Mouse (Mus musculus): Measurements from ENCODE around the gene Rasl11a. TPM values are rescaled to one million over a fixed set of nuclear protein-coding genes. Genes with fewer than 3 reads are reported as not detected.

The Rasl11a gene
- polyA plus RNA-seq, 1 experiment from 2014 or later = 33.3 TPM

DNA sequence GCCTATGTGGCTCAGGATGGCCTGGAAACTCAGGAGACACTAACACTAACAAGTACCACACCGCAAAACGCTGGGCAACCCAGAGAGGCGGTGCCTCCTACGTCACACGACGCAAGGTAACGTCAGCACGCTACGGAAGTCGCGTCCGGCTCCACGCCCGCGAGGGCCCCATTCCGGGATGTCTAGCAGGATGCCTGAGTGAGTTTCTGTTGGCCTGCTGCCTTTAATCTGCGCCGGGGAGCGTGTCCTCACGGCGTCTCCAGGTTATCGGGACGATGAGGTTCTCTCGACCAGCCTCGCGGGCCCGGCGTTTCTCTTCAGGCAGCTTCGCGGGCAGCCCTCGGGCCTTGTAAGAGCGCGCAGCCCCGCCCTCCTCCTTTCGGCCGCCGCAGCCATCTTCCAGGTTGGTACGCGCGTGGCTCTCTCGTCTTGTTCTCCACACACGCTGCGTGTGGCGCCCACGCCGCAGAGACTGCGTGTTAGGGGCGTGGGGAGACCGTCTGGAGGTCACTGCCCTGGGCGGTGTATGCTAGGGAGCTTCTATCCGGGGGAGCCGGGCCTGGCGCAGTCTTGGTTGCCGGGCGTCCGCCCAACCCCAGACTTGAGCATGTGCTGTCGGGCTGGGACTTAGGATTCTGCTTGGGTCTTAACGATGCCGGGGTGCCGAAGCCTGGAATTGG is 12.0 kb upstream of the Rasl11a start, which contains the start of gene Rpl21:
Gene Rpl21, plus strand, starts transcription at position 122 of the 680 bp plus-strand sequence.
- Histone ChIP-seq H3K4me1 (peaks cover 13% of the 10 kb centered on the region), H3K27me3 (replicated peaks; ENCODE audit: low read depth, poor library complexity, severe bottlenecking) (no peaks in the 10 kb centered on the region), H3K27ac (replicated peaks) (peak within 1 kb of the TSS; percentile 99), H3K4me3 (peak within 1 kb of the TSS; percentile 99), H3K9me3 (no peaks in the 10 kb centered on the region), H3K36me3 (replicated peaks) (peaks cover 40% of the 10 kb centered on the region)
- peak; percentile 94 for DNase-seq (ENCODE audit: low spot score)
- WGBS = under 1% methylated on average over 60 of the region's 60 CpGs

DNA sequence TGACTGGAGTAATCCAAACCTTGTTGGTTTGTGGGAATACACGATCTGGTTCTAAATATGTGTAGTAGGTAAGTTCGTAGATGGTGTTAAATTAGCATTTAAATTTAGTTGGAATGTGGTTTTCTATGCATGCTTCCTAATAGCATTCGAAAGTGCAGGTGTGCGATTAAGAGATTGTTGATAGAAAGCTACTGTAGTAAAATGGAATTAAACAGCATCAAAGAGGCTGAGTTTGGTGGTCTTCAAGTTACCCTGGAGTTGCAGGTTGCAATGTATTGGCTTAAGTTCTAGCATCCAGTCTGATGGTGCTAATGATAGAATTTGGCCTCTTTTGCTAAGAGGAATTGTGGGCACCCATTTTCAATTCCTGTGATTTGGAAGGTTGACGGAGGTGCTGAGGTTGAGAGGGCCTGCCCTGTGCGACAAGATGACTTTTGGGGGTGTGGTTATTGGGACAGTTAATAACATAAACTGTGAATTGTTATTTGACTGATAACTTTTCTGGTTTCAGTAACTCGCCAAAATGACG is 11.1 kb upstream of the Rasl11a start:
- Histone ChIP-seq H3K4me1 (peaks cover 13% of the 10 kb centered on the region), H3K27ac (replicated peaks) (peak overlapping the region; percentile 99), H3K4me3 (peak overlapping the region; percentile 99), H3K36me3 (replicated peaks) (peaks cover 48% of the 10 kb centered on the region), H3K9me3 (no peaks in the 10 kb centered on the region), H3K27me3 (replicated peaks; ENCODE audit: low read depth, poor library complexity, severe bottlenecking) (no peaks in the 10 kb centered on the region)
- 24% methylated on average over 8 of the region's 8 CpGs for WGBS
- DNase-seq (ENCODE audit: low spot score) = no peak

DNA sequence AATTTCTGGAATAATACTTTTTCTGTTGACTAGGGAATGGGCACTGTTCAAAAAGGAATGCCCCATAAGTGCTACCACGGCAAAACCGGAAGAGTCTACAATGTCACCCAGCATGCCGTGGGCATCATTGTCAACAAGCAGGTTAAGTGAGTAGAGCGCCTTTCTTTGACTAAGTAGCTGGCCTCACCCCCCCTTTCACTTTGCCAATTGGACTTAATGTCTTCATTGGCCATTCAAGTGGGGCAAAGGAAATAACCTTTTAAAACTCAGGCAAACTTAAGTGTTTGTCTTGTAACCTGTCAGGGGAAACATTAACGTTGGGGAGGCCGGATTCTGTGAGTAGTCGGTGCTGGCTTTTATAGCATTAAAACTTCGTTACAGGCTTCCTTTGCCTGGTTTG is 9.9 kb upstream of the Rasl11a start:
- 90% methylated on average over 8 of the region's 8 CpGs for whole genome bisulfite sequencing
- no peak overlapping the region for H3K4me3 ChIP-seq
- no peak overlapping the region for H3K27ac ChIP-seq (replicated peaks)
- DNase-seq (ENCODE audit: low spot score) = no peak
- peaks cover 55% of the 10 kb centered on the region for H3K36me3 ChIP-seq (replicated peaks)
- H3K9me3 ChIP-seq = no peaks in the 10 kb centered on the region
- H3K27me3 ChIP-seq (replicated peaks; ENCODE audit: low read depth, poor library complexity, severe bottlenecking) = no peaks in the 10 kb centered on the region
- H3K4me1 ChIP-seq = peaks cover 13% of the 10 kb centered on the region

DNA sequence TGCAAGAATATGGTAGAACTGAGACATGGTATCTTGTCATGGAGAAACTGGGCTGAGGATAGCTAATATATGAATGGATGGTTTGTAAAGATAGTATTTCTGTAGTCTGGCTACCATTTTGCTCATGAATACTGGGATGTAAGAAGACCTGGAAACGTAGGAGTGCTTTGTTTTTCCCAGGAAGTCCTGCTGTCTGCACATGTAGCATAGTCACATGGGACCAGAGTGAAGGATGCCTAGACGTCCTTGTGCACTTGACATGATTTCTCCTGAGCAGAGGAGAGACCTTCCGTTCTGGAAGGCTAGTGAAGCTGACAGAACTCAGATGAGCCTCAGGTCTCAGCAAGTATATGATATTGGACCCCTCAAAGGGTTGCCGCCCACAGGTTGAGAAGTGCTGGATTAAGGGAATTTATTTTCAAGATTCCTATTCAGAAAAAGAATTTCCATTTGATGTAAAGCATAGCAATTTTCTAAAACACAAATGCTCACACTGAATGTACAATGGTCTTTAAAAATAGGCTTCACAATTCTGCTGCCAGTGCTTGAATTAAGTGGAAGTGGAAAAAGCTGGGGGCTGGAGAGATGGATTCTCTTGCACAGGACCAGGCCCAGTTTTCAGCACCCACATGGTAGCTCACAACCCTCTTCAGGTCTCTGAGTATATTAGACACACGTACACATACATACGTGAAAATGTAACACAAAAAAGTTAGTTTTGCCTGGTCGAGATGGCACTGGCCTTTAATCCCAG is 6.7 kb upstream of the Rasl11a start:
- Histone ChIP-seq H3K27me3 (replicated peaks; ENCODE audit: low read depth, poor library complexity, severe bottlenecking) (no peaks in the 10 kb centered on the region), H3K27ac (replicated peaks) (no peak overlapping the region), H3K4me1 (peaks cover 7% of the 10 kb centered on the region; the same call in 1 of the 2 replicates), H3K36me3 (replicated peaks) (peaks cover 56% of the 10 kb centered on the region), H3K4me3 (no peak overlapping the region), H3K9me3 (no peaks in the 10 kb centered on the region)
- 69% methylated on average over 7 of the region's 7 CpGs for WGBS
- no peak for DNase-seq (ENCODE audit: low spot score)

DNA sequence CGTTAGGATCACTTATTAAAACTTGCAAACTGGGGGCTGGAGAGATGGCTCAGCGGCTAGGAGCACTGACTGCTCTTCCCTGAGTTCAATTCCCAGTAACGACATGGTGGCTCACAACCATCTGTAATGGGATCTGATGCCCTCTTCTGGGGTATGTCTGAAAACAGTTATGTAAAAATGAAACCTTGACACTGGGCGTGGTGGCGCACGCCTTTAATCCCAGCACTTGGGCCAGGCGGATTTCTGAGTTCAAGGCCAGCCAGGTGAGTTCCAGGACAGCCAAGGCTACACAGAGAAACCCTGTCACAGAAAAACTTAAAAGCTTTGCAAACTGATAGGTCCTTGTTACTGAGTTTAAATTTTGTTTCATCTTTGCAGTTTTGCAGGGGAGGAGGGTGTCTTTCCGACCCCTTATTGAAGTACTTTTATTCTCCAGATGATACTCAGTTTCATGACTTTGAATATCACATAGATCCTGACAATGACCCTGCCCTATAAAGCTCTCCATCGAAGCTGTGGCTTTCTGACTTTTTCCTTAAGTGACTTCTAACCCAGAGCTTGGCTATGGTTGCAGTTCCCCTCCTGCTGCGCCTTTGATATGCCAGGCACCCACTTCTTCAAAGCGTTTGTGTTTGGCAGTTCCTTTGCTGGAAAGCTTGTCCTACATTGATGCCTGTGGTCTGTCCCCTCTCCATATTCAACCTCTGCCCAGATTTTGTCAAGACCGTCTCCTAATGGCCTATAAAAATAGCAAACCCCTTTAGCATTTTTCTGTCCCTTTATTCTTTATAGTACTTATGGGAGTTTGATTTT is 5.8 kb upstream of the Rasl11a start:
- Histone ChIP-seq H3K27ac (replicated peaks) (no peak overlapping the region), H3K4me1 (peaks cover 3% of the 10 kb centered on the region), H3K27me3 (replicated peaks; ENCODE audit: low read depth, poor library complexity, severe bottlenecking) (no peaks in the 10 kb centered on the region), H3K4me3 (no peak overlapping the region), H3K9me3 (no peaks in the 10 kb centered on the region), H3K36me3 (replicated peaks) (peaks cover 55% of the 10 kb centered on the region)
- no peak for DNase-seq (ENCODE audit: low spot score)
- 51% methylated on average over 12 of the region's 12 CpGs for WGBS

DNA sequence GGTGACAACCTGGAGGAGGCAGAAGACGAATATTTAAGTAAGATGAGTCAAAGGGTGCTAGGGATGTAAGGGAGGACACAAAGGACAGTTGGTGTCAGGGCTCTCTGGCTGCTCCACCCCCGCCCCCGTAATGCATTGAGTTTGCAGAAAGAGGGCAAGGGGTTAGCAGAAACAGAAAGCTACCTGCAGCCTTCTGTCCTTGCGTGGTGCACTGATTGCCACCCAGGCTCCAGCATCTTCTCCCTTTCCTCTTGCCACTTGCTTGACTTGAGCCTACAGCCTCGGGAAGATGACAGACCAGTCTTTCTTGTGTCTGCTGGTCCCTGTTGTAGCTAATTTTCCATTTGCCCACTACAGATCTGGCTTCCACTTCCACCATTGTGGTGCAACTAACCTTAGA is 5.1 kb upstream of the Rasl11a start:
- WGBS = 65% methylated on average over 5 of the region's 5 CpGs
- H3K4me3 ChIP-seq = no peak overlapping the region
- no peak for DNase-seq (ENCODE audit: low spot score)
- peaks cover 7% of the 10 kb centered on the region; the same call in 1 of the 2 replicates for H3K4me1 ChIP-seq
- H3K9me3 ChIP-seq = no peaks in the 10 kb centered on the region
- H3K36me3 ChIP-seq (replicated peaks) = peaks cover 48% of the 10 kb centered on the region
- H3K27me3 ChIP-seq (replicated peaks; ENCODE audit: low read depth, poor library complexity, severe bottlenecking) = no peaks in the 10 kb centered on the region
- H3K27ac ChIP-seq (replicated peaks) = no peak overlapping the region

DNA sequence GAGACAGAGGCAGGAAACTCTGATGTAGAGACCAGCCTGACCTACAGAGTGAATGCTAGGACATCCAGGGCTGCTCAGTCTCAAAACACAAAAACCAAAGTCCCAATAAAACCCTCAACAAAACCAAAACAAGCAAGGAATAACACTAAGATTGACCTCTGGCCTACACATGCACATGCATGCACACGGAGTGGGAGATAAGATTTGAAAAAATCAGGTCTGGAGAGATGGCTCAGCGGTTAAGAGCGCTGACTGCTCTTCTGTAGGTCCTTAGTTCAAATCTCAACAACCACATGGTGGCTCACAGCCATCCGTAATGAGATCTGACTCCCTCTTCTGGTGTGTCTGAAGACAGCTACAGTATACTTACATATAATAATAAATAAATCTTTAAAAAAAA is 4.4 kb upstream of the Rasl11a start:
- Histone ChIP-seq H3K27me3 (replicated peaks; ENCODE audit: low read depth, poor library complexity, severe bottlenecking) (no peaks in the 10 kb centered on the region), H3K9me3 (no peaks in the 10 kb centered on the region), H3K36me3 (replicated peaks) (peaks cover 41% of the 10 kb centered on the region), H3K27ac (replicated peaks) (no peak overlapping the region), H3K4me3 (no peak overlapping the region), H3K4me1 (peaks cover 9% of the 10 kb centered on the region; the same call in 1 of the 2 replicates)
- no peak for DNase-seq (ENCODE audit: low spot score)
- WGBS = 84% methylated on average over 4 of the region's 4 CpGs

DNA sequence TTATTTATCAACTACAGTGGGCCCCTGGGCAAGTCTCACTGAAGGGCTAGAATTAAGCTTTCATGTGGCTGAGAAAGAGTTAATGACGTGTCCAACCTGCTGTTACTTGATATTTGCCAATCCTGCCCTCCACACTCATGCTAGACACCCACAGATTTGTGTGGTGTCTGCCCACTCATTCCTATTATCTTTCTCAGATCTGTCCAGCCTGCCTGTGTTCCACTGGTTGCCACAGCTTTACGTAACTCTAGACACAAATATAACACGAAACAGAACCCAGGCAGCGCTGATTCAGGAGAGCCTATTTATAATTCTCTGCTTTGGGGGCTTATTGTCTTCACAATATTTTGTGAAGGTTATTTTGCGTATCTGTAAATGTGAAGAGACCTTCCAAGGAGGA is 3.6 kb upstream of the Rasl11a start:
- Histone ChIP-seq H3K4me1 (peaks cover 16% of the 10 kb centered on the region), H3K27ac (replicated peaks) (no peak overlapping the region), H3K27me3 (replicated peaks; ENCODE audit: low read depth, poor library complexity, severe bottlenecking) (no peaks in the 10 kb centered on the region), H3K4me3 (no peak overlapping the region), H3K9me3 (no peaks in the 10 kb centered on the region), H3K36me3 (replicated peaks) (peaks cover 32% of the 10 kb centered on the region)
- no peak for DNase-seq (ENCODE audit: low spot score)
- WGBS = 84% methylated on average over 5 of the region's 5 CpGs

DNA sequence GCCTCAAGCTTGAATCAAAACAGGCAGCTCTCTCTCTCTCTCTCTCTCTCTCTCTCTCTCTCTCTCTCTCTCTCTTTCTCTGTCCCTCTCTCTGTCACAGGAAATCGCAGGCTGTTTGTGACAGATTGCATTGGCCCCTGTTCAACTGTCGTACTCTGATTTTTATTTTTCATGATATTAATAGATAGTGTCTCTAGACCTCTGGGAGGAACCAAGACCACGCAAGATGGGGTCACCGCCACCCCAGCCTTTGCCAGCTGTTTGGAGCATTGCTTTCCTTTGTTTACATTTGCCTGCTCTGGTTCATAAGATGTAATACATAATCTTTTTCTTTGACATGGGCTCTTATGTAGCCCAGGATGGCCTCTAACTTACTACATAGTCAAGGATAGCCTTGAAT is 2.9 kb upstream of the Rasl11a start:
- no peaks in the 10 kb centered on the region for H3K9me3 ChIP-seq
- H3K27ac ChIP-seq (replicated peaks) = no peak overlapping the region
- no peak for DNase-seq (ENCODE audit: low spot score)
- H3K4me3 ChIP-seq = no peak overlapping the region
- H3K27me3 ChIP-seq (replicated peaks; ENCODE audit: low read depth, poor library complexity, severe bottlenecking) = no peaks in the 10 kb centered on the region
- peaks cover 29% of the 10 kb centered on the region for H3K36me3 ChIP-seq (replicated peaks)
- 95% methylated on average over 4 of the region's 4 CpGs for WGBS
- peaks cover 23% of the 10 kb centered on the region for H3K4me1 ChIP-seq

DNA sequence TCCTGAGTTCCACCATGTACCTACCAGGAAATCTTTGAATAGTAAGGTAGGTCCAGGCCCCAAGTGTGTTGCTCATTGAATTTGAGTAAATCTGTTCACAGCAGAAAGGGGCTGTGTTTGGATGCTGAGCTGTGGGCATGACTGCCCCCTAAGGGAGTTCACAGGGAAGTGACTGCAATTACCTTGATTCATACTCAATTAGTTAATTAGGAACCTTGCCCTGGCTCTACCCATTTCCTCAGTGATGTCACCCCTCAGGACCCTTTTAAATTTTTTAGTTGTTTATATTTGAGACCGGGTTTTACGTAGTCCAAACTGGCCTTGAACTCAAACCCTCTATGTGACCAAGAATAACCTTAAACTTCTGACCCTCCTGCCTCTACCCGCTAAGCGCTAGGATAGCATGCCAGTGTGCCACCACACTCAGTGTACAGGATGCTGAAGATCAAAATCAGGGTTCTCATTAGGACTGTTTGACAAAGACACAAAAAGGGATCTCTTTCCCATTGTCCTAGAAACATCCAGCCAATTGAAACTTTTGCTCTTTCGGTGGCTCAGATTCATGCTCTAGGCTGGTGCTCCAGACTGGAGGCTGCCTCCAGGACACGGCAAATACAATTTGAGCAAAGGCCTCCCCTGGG is 450 bp upstream of the Rasl11a start:
- Histone ChIP-seq H3K4me3 (peak overlapping the region; percentile 80), H3K4me1 (peaks cover 27% of the 10 kb centered on the region), H3K27ac (replicated peaks) (peak overlapping the region; percentile 91), H3K27me3 (replicated peaks; ENCODE audit: low read depth, poor library complexity, severe bottlenecking) (no peaks in the 10 kb centered on the region), H3K9me3 (no peaks in the 10 kb centered on the region), H3K36me3 (replicated peaks) (peaks cover 25% of the 10 kb centered on the region)
- no peak for DNase-seq (ENCODE audit: low spot score)
- 6% methylated on average over 6 of the region's 6 CpGs for WGBS

DNA sequence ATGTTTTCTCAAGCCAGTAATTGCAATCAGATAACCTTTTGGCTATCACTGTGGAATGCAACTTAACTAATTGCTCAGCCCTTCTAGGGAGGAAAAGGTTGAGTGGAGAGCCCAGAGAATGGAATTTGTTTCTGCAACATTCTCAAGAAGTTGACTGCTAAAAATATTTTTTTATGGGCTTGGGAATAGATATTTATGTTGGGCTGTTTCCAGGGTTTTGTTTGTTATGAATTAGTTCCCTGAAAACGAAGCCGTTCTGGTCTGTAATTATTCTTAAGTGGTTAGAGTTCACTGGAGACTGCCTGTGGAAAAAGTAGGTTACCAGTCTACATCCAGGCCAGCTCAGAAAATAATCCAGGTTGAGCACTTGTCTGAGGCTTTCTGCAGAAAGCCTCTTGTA is 1.6 kb downstream of the Rasl11a start:
- H3K4me3 ChIP-seq = peak overlapping the region; percentile 80

More for the DNA sequence above, 1.6 kb downstream of the Rasl11a start:
- Histone ChIP-seq H3K4me1 (peaks cover 27% of the 10 kb centered on the region), H3K27me3 (replicated peaks; ENCODE audit: low read depth, poor library complexity, severe bottlenecking) (no peaks in the 10 kb centered on the region), H3K36me3 (replicated peaks) (peaks cover 20% of the 10 kb centered on the region), H3K27ac (replicated peaks) (no peak overlapping the region), H3K9me3 (no peaks in the 10 kb centered on the region)
- 51% methylated on average over 2 of the region's 2 CpGs for WGBS
- DNase-seq (ENCODE audit: low spot score) = no peak
